Mouse (Mus musculus): ENCODE data around the gene Hist2h4. TPM values are rescaled to one million over a fixed set of nuclear protein-coding genes. Genes with fewer than 3 reads are reported as not detected.

Hist2h4 gene
- polyA plus RNA-seq, 1 experiment = 101 TPM

- Histone ChIP-seq H3K4me1 (replicated peaks; ENCODE audit: control insufficient read depth, insufficient read depth, low read length) (peaks cover 3% of the 10 kb centered on the region; the same call in 1 of the 2 replicates), H3K27ac (ENCODE audit: control insufficient read depth, insufficient read depth, low read length) (no peak overlapping the region), H3K4me3 (ENCODE audit: control insufficient read depth, insufficient read depth, low read length) (no peak overlapping the region), H3K27me3 (ENCODE audit: control insufficient read depth, insufficient read depth, low read length) (no peaks in the 10 kb centered on the region), H3K36me3 (ENCODE audit: control insufficient read depth, insufficient read depth, low read length) (no peaks in the 10 kb centered on the region)
- DNase-seq = no peak
- 89% methylated on average over 2 of the region's 2 CpGs for WGBS
- TF ChIP-seq CTCF (IDR thresholded peaks at IDR 0.05; ENCODE audit: borderline replicate concordance, control insufficient read depth, extremely low read depth, insufficient read depth, low read length, poor library complexity) (no peak), POLR2A (IDR thresholded peaks at IDR 0.05; ENCODE audit: control insufficient read depth, extremely low read depth, insufficient read depth, low read length, poor library complexity) (no peak)
Measured at GRCm38 (mm10) chr3:96234914-96235313, 28.2 kb downstream of the Hist2h4 start.

GRCm38 (mm10) chr3:96231758-96232120, 31.4 kb downstream of the Hist2h4 start:
- H3K27me3 ChIP-seq (ENCODE audit: control insufficient read depth, insufficient read depth, low read length) = no peaks in the 10 kb centered on the region
- no peaks in the 10 kb centered on the region for H3K4me1 ChIP-seq (replicated peaks; ENCODE audit: control insufficient read depth, insufficient read depth, low read length)
- TF ChIP-seq POLR2A (IDR thresholded peaks at IDR 0.05; ENCODE audit: control insufficient read depth, extremely low read depth, insufficient read depth, low read length, poor library complexity) (no peak), CTCF (IDR thresholded peaks at IDR 0.05; ENCODE audit: borderline replicate concordance, control insufficient read depth, extremely low read depth, insufficient read depth, low read length, poor library complexity) (no peak)
- H3K36me3 ChIP-seq (ENCODE audit: control insufficient read depth, insufficient read depth, low read length) = no peaks in the 10 kb centered on the region
- no peak overlapping the region for H3K4me3 ChIP-seq (ENCODE audit: control insufficient read depth, insufficient read depth, low read length)
- no peak overlapping the region for H3K27ac ChIP-seq (ENCODE audit: control insufficient read depth, insufficient read depth, low read length)
- 82% methylated on average over 2 of the region's 2 CpGs for whole genome bisulfite sequencing
- no peak for DNase-seq

GRCm38 (mm10) chr3:96230910-96231757, 32.0 kb downstream of the Hist2h4 start:
- no peaks in the 10 kb centered on the region for H3K4me1 ChIP-seq (replicated peaks; ENCODE audit: control insufficient read depth, insufficient read depth, low read length)
- H3K27me3 ChIP-seq (ENCODE audit: control insufficient read depth, insufficient read depth, low read length) = no peaks in the 10 kb centered on the region
- no peak for DNase-seq
- H3K4me3 ChIP-seq (ENCODE audit: control insufficient read depth, insufficient read depth, low read length) = no peak overlapping the region
- no peak overlapping the region for H3K27ac ChIP-seq (ENCODE audit: control insufficient read depth, insufficient read depth, low read length)
- WGBS = 93% methylated on average over 4 of the region's 4 CpGs
- TF ChIP-seq CTCF (IDR thresholded peaks at IDR 0.05; ENCODE audit: borderline replicate concordance, control insufficient read depth, extremely low read depth, insufficient read depth, low read length, poor library complexity) (no peak), POLR2A (IDR thresholded peaks at IDR 0.05; ENCODE audit: control insufficient read depth, extremely low read depth, insufficient read depth, low read length, poor library complexity) (no peak)
- no peaks in the 10 kb centered on the region for H3K36me3 ChIP-seq (ENCODE audit: control insufficient read depth, insufficient read depth, low read length)

GRCm38 (mm10) chr3:96230404-96230803, 32.7 kb downstream of the Hist2h4 start:
- Histone ChIP-seq H3K4me1 (replicated peaks; ENCODE audit: control insufficient read depth, insufficient read depth, low read length) (0 out of 2 replicates have a peak, but pooled peaks cover under 1% of the 10 kb centered on the region), H3K27me3 (ENCODE audit: control insufficient read depth, insufficient read depth, low read length) (no peaks in the 10 kb centered on the region), H3K36me3 (ENCODE audit: control insufficient read depth, insufficient read depth, low read length) (no peaks in the 10 kb centered on the region), H3K4me3 (ENCODE audit: control insufficient read depth, insufficient read depth, low read length) (no peak overlapping the region), H3K27ac (ENCODE audit: control insufficient read depth, insufficient read depth, low read length) (no peak overlapping the region)
- WGBS = 56% methylated on average over 2 of the region's 2 CpGs
- no peak for DNase-seq
- TF ChIP-seq POLR2A (IDR thresholded peaks at IDR 0.05; ENCODE audit: control insufficient read depth, extremely low read depth, insufficient read depth, low read length, poor library complexity) (no peak), CTCF (IDR thresholded peaks at IDR 0.05; ENCODE audit: borderline replicate concordance, control insufficient read depth, extremely low read depth, insufficient read depth, low read length, poor library complexity) (no peak)

- no peak for TF ChIP-seq CTCF (IDR thresholded peaks at IDR 0.05; ENCODE audit: borderline replicate concordance, control insufficient read depth, extremely low read depth, insufficient read depth, low read length, poor library complexity)
- TF ChIP-seq POLR2A (IDR thresholded peaks at IDR 0.05; ENCODE audit: control insufficient read depth, extremely low read depth, insufficient read depth, low read length, poor library complexity) = no peak
- 66% methylated on average over 2 of the region's 2 CpGs for WGBS
- no peak for DNase-seq
- no peak overlapping the region for H3K4me3 ChIP-seq (ENCODE audit: control insufficient read depth, insufficient read depth, low read length)
- H3K27me3 ChIP-seq (ENCODE audit: control insufficient read depth, insufficient read depth, low read length) = no peaks in the 10 kb centered on the region
- no peak overlapping the region for H3K27ac ChIP-seq (ENCODE audit: control insufficient read depth, insufficient read depth, low read length)
- H3K4me1 ChIP-seq (replicated peaks; ENCODE audit: control insufficient read depth, insufficient read depth, low read length) = peaks cover 8% of the 10 kb centered on the region
- no peaks in the 10 kb centered on the region for H3K36me3 ChIP-seq (ENCODE audit: control insufficient read depth, insufficient read depth, low read length)
Measured at GRCm38 (mm10) chr3:96228828-96229227, 34.3 kb downstream of the Hist2h4 start.

- no peak for DNase-seq
Measured at GRCm38 (mm10) chr3:96226695-96227648, 36.1 kb downstream of the Hist2h4 start.

More at GRCm38 (mm10) chr3:96226695-96227648, 36.1 kb downstream of the Hist2h4 start:
- Histone ChIP-seq H3K27me3 (ENCODE audit: control insufficient read depth, insufficient read depth, low read length) (no peaks in the 10 kb centered on the region), H3K4me3 (ENCODE audit: control insufficient read depth, insufficient read depth, low read length) (no peak overlapping the region), H3K36me3 (ENCODE audit: control insufficient read depth, insufficient read depth, low read length) (no peaks in the 10 kb centered on the region), H3K4me1 (replicated peaks; ENCODE audit: control insufficient read depth, insufficient read depth, low read length) (peaks cover 16% of the 10 kb centered on the region), H3K27ac (ENCODE audit: control insufficient read depth, insufficient read depth, low read length) (no peak overlapping the region)
- WGBS = 83% methylated on average over 8 of the region's 8 CpGs
- TF ChIP-seq POLR2A (IDR thresholded peaks at IDR 0.05; ENCODE audit: control insufficient read depth, extremely low read depth, insufficient read depth, low read length, poor library complexity) = no peak
- no peak for TF ChIP-seq CTCF (IDR thresholded peaks at IDR 0.05; ENCODE audit: borderline replicate concordance, control insufficient read depth, extremely low read depth, insufficient read depth, low read length, poor library complexity)

Data from thymus, adult 2 months (tissue).